Comparison of ENCODE assay signal across 26 mouse cellular contexts in the genomic region with DNA sequence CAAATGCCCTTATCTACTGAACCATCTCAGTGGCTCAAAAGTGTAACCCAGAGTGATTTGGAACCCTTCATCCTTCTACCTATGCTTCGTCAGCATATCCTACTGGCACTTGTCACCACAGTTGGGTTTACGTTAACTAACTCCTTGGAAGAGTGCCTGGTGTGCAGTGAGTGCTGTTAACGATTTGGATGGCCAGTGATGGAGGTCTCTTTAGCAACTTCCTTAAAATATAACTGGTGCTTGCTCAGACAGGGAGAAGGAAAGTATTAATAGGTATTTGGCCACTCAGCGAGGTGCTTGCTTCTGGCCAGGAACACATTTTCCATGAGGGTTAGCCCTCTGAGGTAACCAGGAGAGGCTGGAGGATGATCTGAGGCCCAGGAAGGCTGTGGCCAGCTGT. TPM values are rescaled to one million over a fixed set of nuclear protein-coding genes. Genes with fewer than 3 reads are reported as not detected.
DNase-seq lines count a peak whose midpoint lies in the region; ATAC-seq and TF ChIP-seq lines count a peak whose summit lies in the region.
"Had no signal": no experiment of that assay in that cellular context is flagged by ENCODE, and none has a peak within 500 bp of the region (broad histone marks: within the 10 kb centered on the region; RNA-seq: fewer than 3 reads in every experiment).

No protein-coding gene starts in this region.

- H3K9ac ChIP-seq in heart, embryonic 14.5 days (ENCODE audit: low read length), result no peak overlapping the region
- no peak overlapping the region for H3K9ac ChIP-seq in kidney, embryonic 14.5 days (ENCODE audit: low read depth, low read length)
- H3K9ac ChIP-seq in kidney, postnatal 0 days (ENCODE audit: low read depth, low read length), result no peak overlapping the region
- H3K9ac ChIP-seq: hindbrain, embryonic 12.5 days; limb, embryonic 13.5 days; liver, embryonic 14.5 days had no signal

- H3K36me3 ChIP-seq in heart, embryonic 14.5 days (ENCODE audit: control insufficient read depth, insufficient read depth, low read length), result peaks cover 22% of the 10 kb centered on the region
- peaks cover 9% of the 10 kb centered on the region; the same call in 1 of the 2 replicates for H3K36me3 ChIP-seq in kidney, embryonic 14.5 days (ENCODE audit: control insufficient read depth, insufficient read depth, low read length)
- H3K36me3 ChIP-seq in kidney, postnatal 0 days (ENCODE audit: insufficient read depth, low read length), result peaks cover under 1% of the 10 kb centered on the region

- H3K4me3 ChIP-seq in heart, embryonic 14.5 days (ENCODE audit: control insufficient read depth in 1 of 2, insufficient read depth in 1 of 2, low read depth in 1 of 2, low read length in 2 of 2), result no peak overlapping the region
- H3K4me3 ChIP-seq in kidney, embryonic 14.5 days (ENCODE audit: low read length), result no peak overlapping the region
- H3K4me3 ChIP-seq in kidney, postnatal 0 days (replicated peaks; ENCODE audit: low read depth, low read length), result no peak overlapping the region
- H3K4me3 ChIP-seq: embryonic facial prominence, embryonic 10.5 days; hindbrain, embryonic 12.5 days; limb, embryonic 13.5 days had no signal

- no peak for TF ChIP-seq CTCF in kidney, postnatal 0 days (IDR thresholded peaks at IDR 0.05; ENCODE audit: low read depth)

- H3K4me2 ChIP-seq in heart, embryonic 14.5 days (ENCODE audit: low read length), result peak overlapping the region; percentile 8; the same call in 1 of the 2 replicates
- H3K4me2 ChIP-seq in kidney, embryonic 14.5 days (replicated peaks; ENCODE audit: low read depth, low read length), result no peak overlapping the region
- no peak overlapping the region for H3K4me2 ChIP-seq in kidney, postnatal 0 days (ENCODE audit: low read length)
- H3K4me2 ChIP-seq: heart, embryonic 11.5 days; hindbrain, embryonic 12.5 days; limb, embryonic 13.5 days had no signal

- H3K9me3 ChIP-seq in heart, embryonic 14.5 days (ENCODE audit: control insufficient read depth, low read length), result no peaks in the 10 kb centered on the region
- H3K9me3 ChIP-seq in kidney, embryonic 14.5 days (ENCODE audit: control insufficient read depth, low read length), result no peaks in the 10 kb centered on the region
- H3K9me3 ChIP-seq in kidney, postnatal 0 days (replicated peaks; ENCODE audit: low read length), result no peaks in the 10 kb centered on the region
- H3K9me3 ChIP-seq: embryonic facial prominence, embryonic 10.5 days; hindbrain, embryonic 12.5 days; limb, embryonic 13.5 days had no signal

- peak overlapping the region in 1 of 2 experiments; percentile 47; a peak in 2 of 4 replicates for H3K27ac ChIP-seq in heart, embryonic 14.5 days (replicated peaks in 1 of 2; ENCODE audit: control insufficient read depth in 1 of 2, insufficient read depth in 1 of 2, low read depth in 2 of 2, low read length in 2 of 2)
- H3K27ac ChIP-seq in kidney, embryonic 14.5 days (ENCODE audit: low read depth, low read length), result no peak overlapping the region
- H3K27ac ChIP-seq in kidney, postnatal 0 days, result peak overlapping the region; percentile 11; the same call in 1 of the 2 replicates
- H3K27ac ChIP-seq: embryonic facial prominence, embryonic 10.5 days; hindbrain, embryonic 12.5 days; limb, embryonic 13.5 days; liver, embryonic 14.5 days had no signal

- no peak for ATAC-seq in heart, embryonic 14.5 days (ENCODE audit: insufficient number of reproducible peaks, insufficient read depth, low FRiP score, low read depth)
- no peak for ATAC-seq in kidney, embryonic 14.5 days (ENCODE audit: low FRiP score, low TSS enrichment)
- no peak for ATAC-seq in kidney, postnatal 0 days (replicated peaks; ENCODE audit: low FRiP score, low read depth)
- ATAC-seq: inflammation-experienced regulatory T-cells, adult 6 months had no signal

- DNase-seq in heart, adult 18-20 months, result no peak
- peak; percentile 83 to 88 for DNase-seq in kidney, adult 8-10 months
- DNase-seq in 416B (ENCODE audit: low read depth), result peak; percentile 30
- no peak for DNase-seq in kidney, postnatal 0 days (ENCODE audit: low spot score)
- DNase-seq in cerebellum, postnatal 36 days, result no peak
- DNase-seq: cerebellum, adult 8-10 months; layer of hippocampus, postnatal 36 days; right cerebral cortex, postnatal 25 days; thymus, adult 18-20 months had no signal

- no peaks in the 10 kb centered on the region for H3K27me3 ChIP-seq in heart, embryonic 14.5 days (ENCODE audit: control insufficient read depth, insufficient read depth, low read length)
- H3K27me3 ChIP-seq in kidney, embryonic 14.5 days (ENCODE audit: control insufficient read depth, insufficient read depth, low read length), result no peaks in the 10 kb centered on the region
- no peaks in the 10 kb centered on the region for H3K27me3 ChIP-seq in kidney, postnatal 0 days (ENCODE audit: insufficient read depth, low read length)
- H3K27me3 ChIP-seq: hindbrain, embryonic 12.5 days; limb, embryonic 13.5 days had no signal

- WGBS in heart, embryonic 14.5 days, result 67% methylated on average over 4 of the region's 4 CpGs
- 90% methylated on average over 4 of the region's 4 CpGs for WGBS in kidney, embryonic 14.5 days
- 81% methylated on average over 4 of the region's 4 CpGs for WGBS in kidney, postnatal 0 days

- H3K4me1 ChIP-seq in heart, embryonic 14.5 days (ENCODE audit: control insufficient read depth in 2 of 2, insufficient read depth in 2 of 2, low read length in 2 of 2), result peaks cover 22 to 37% of the 10 kb centered on the region in 2 experiments
- H3K4me1 ChIP-seq in kidney, embryonic 14.5 days (ENCODE audit: control insufficient read depth, insufficient read depth, low read length), result peaks cover 9% of the 10 kb centered on the region; the same call in 1 of the 2 replicates
- H3K4me1 ChIP-seq in kidney, postnatal 0 days (replicated peaks; ENCODE audit: insufficient read depth, low read length), result peaks cover 9% of the 10 kb centered on the region; the same call in 1 of the 2 replicates

RNA-seq across cellular contexts. Expression of gene Gm45233, which starts 3.9 kb away (rescaled TPM):
- polyA plus RNA-seq in heart, embryonic 14.5 days (2014; fragmentation: Nextera tagmentation; extraction: Ambion mirVana), result not detected in 2 replicates
- total RNA-seq in heart, adult 18-20 months (2021), result under 1 TPM in 1 of 2 experiments, not detected in 1; 0.60 TPM
- 0.27 TPM in 1 of 2 replicates, not detected in the other for polyA plus RNA-seq in kidney, embryonic 14.5 days (2014; fragmentation: Nextera tagmentation; extraction: Ambion mirVana)
- 0.24 and 0.29 TPM in 2 replicates for polyA plus RNA-seq in kidney, postnatal 0 days (2015; fragmentation: Nextera tagmentation; extraction: Ambion mirVana)
- polyA plus RNA-seq: forebrain, embryonic 11.5 days; heart, embryonic 11.5 days; inflammation-experienced regulatory T-cells, adult 6 months; limb, embryonic 13.5 days; spleen, adult 2 months had no signal

RNA-seq across cellular contexts. Expression of gene Etfb, which starts 3.9 kb away (rescaled TPM):
- polyA plus RNA-seq in heart, embryonic 14.5 days (2014; fragmentation: Nextera tagmentation; extraction: Ambion mirVana), result 703 and 738 TPM in 2 replicates
- total RNA-seq in heart, adult 18-20 months (2021), result 1,000 to 10,000 TPM; 1,290 to 1,427 TPM
- polyA plus RNA-seq in kidney, embryonic 14.5 days (2014; fragmentation: Nextera tagmentation; extraction: Ambion mirVana), result 323 and 358 TPM in 2 replicates
- polyA plus RNA-seq in kidney, postnatal 0 days (2015; fragmentation: Nextera tagmentation; extraction: Ambion mirVana), result 575 and 604 TPM in 2 replicates

RNA-seq across cellular contexts. Expression of gene Cldnd2, which starts 7.2 kb away (rescaled TPM):
- not detected in 2 replicates for polyA plus RNA-seq in heart, embryonic 14.5 days (2014; fragmentation: Nextera tagmentation; extraction: Ambion mirVana)
- total RNA-seq in heart, adult 18-20 months (2021), result not detected
- not detected in 2 replicates for polyA plus RNA-seq in kidney, embryonic 14.5 days (2014; fragmentation: Nextera tagmentation; extraction: Ambion mirVana)
- 0.18 TPM in 1 of 2 replicates, not detected in the other for polyA plus RNA-seq in kidney, postnatal 0 days (2015; fragmentation: Nextera tagmentation; extraction: Ambion mirVana)
- total RNA-seq: adrenal gland, adult 18-20 months; adrenal gland, postnatal 4 days; gastrocnemius, adult 8-10 months; layer of hippocampus, adult 18-20 months; layer of hippocampus, postnatal 36 days; left cerebral cortex, postnatal 14 days had no signal
- polyA plus RNA-seq: C2C12; embryonic facial prominence, embryonic 10.5 days; forebrain, embryonic 11.5 days; heart, embryonic 11.5 days; hindbrain, embryonic 12.5 days; limb, embryonic 13.5 days; liver, embryonic 14.5 days; stomach, embryonic 14.5 days had no signal

RNA-seq across cellular contexts. Expression of gene Nkg7, which starts 10.9 kb away (rescaled TPM):
- polyA plus RNA-seq in heart, embryonic 14.5 days (2014; fragmentation: Nextera tagmentation; extraction: Ambion mirVana), result 0.30 TPM in 1 of 2 replicates, not detected in the other
- total RNA-seq in heart, adult 18-20 months (2021), result 1 to 10 TPM; 1.1 to 2.2 TPM
- 0.41 TPM in 1 of 2 replicates, not detected in the other for polyA plus RNA-seq in kidney, embryonic 14.5 days (2014; fragmentation: Nextera tagmentation; extraction: Ambion mirVana)
- polyA plus RNA-seq in kidney, postnatal 0 days (2015; fragmentation: Nextera tagmentation; extraction: Ambion mirVana), result 0.20 and 0.49 TPM in 2 replicates
- total RNA-seq: gastrocnemius, adult 8-10 months; layer of hippocampus, adult 18-20 months; layer of hippocampus, postnatal 36 days; left cerebral cortex, postnatal 14 days had no signal
- polyA plus RNA-seq: embryonic facial prominence, embryonic 10.5 days; forebrain, embryonic 11.5 days; heart, embryonic 11.5 days; hindbrain, embryonic 12.5 days had no signal

RNA-seq across cellular contexts. Expression of gene Vsig10l, which starts 15.2 kb away (rescaled TPM):
- polyA plus RNA-seq in heart, embryonic 14.5 days (2014; fragmentation: Nextera tagmentation; extraction: Ambion mirVana), result 2.2 and 2.7 TPM in 2 replicates
- total RNA-seq in heart, adult 18-20 months (2021), result 1 to 10 TPM in 1 of 2 experiments, under 1 TPM in 1; 0.69 to 1.3 TPM
- 2.9 and 3.6 TPM in 2 replicates for polyA plus RNA-seq in kidney, embryonic 14.5 days (2014; fragmentation: Nextera tagmentation; extraction: Ambion mirVana)
- polyA plus RNA-seq in kidney, postnatal 0 days (2015; fragmentation: Nextera tagmentation; extraction: Ambion mirVana), result 4.7 and 6.7 TPM in 2 replicates

Comparison
In these comparisons a context has a peak if more than half of its experiments do, and no peak if none do; other contexts are left out.
1. DNase-seq: peak in kidney, adult 8-10 months (2 of 2) and 416B (single experiment); none in heart, adult 18-20 months (0 of 2), kidney, postnatal 0 days (single experiment) and cerebellum, postnatal 36 days (0 of 2).